Mouse (Mus musculus) Patski (cell line): ENCODE data around the gene Galnt12. TPM values are rescaled to one million over a fixed set of nuclear protein-coding genes. Genes with fewer than 3 reads are reported as not detected.

ENCODE experiments used
- ATAC-seq: fragments of 100-300 bp; one replicate; pipeline ENCODE4 v1.8.0; 2021
- CTCF ChIA-PET: fragments of 350-600 bp; sonication (Branson Sonifier 250); formaldehyde crosslinking; loops from one replicate; lab custom pipeline; 2022; ENCODE audit warnings: inconsistent platforms; lab: Charles Lee
- POLR2A ChIA-PET: fragments of 350-600 bp; sonication (Branson Sonifier 250); formaldehyde crosslinking; loops from one replicate; lab custom pipeline; 2022; ENCODE audit warnings: antibody characterized with exemption, inconsistent platforms; lab: Charles Lee
- DNase-seq: peaks from one replicate; pipeline ENCODE4 v3.0.0-alpha.2; 2011; ENCODE audit warnings: low read depth, low spot score
- H3K27me3 ChIP-seq: fragments of 371-371 bp; one replicate; pipeline ENCODE4 v1.5.1; 2021
- CTCF ChIP-seq: fragments of 100-300 bp; IDR thresholded peaks from one replicate; pipeline ENCODE4 v1.5.1; 2021
- in situ Hi-C: fragments of 300-500 bp; cut with MboI; formaldehyde crosslinking; loops from 3 replicates; pipeline ENCODE4 v1.11.1; 2018; ENCODE audit warnings: low pct_unique_long_range_greater_than_20kb, mixed read lengths
- polyA plus RNA-seq: library from polyadenylated mRNA; unstranded; gene quantifications from one replicate; pipeline ENCODE4 v1.2.3, GENCODE M21; 2021

Gene Galnt12
- polyA plus RNA-seq, 1 experiment from 2014 or later = 5.2 TPM

- POLR2A ChIA-PET = no interaction called here
- no peak for TF ChIP-seq CTCF
- CTCF ChIA-PET = interaction anchor here (1.1 kb wide), 1 partner anchor 21 kb away, joined by 4 read pairs; no protein-coding TSS in a partner anchor
- no peak for DNase-seq
- ATAC-seq = peak; percentile 81
- no peaks in the 10 kb centered on the region for H3K27me3 ChIP-seq
- in situ Hi-C loops = no loop called here
Observed at GRCm38 (mm10) chr4:47056791-47057509, 34.8 kb upstream of the Galnt12 start, which contains the start of gene Anks6. Anks6 (minus strand) TSS chr4:47057427.

GRCm38 (mm10) chr4:47057510-47058325 is 34.0 kb upstream of the Galnt12 start:
- no peak for ATAC-seq
- CTCF ChIA-PET = interaction anchor here (1.1 kb wide), 1 partner anchor 22 kb away, joined by 4 read pairs; no protein-coding TSS in a partner anchor
- TF ChIP-seq CTCF = no peak
- DNase-seq = no peak
- H3K27me3 ChIP-seq = no peaks in the 10 kb centered on the region
- POLR2A ChIA-PET = no interaction called here
- in situ Hi-C loops = no loop called here

DNA sequence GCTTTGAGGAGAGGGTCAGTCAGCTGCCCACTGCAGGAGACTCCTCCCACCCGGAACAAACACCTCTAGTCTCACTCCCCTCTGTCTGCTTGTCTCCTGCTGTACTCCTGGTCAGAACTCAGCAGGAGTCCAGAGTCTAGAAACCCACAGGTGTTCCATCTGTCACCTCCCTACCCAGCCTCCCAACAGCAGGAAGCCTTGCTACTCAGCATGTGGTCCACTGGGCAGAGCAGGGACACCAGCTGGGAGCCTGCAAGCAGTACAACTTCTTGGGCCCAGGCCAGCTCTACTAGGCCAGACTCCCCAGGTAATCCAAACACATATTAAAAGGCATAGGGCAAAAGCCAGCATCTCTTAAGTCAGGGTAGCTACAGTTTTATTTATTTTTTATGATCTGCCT is 30.8 kb upstream of the Galnt12 start:
- CTCF ChIA-PET = no interaction called here
- DNase-seq (no peak), ATAC-seq (no peak)
- TF ChIP-seq CTCF = no peak
- POLR2A ChIA-PET = no interaction called here
- no peaks in the 10 kb centered on the region for H3K27me3 ChIP-seq
- in situ Hi-C loops = no loop called here

- in situ Hi-C loops = no loop called here
- no peaks in the 10 kb centered on the region for H3K27me3 ChIP-seq
- no peak for DNase-seq
- POLR2A ChIA-PET = interaction anchor here (0.7 kb wide), 1 partner anchor 648 kb away, joined by 5 read pairs; no protein-coding TSS in a partner anchor
- no peak for TF ChIP-seq CTCF
- CTCF ChIA-PET = interaction anchor here (0.6 to 1.1 kb wide), 2 partner anchors 10 to 113 kb away, joined by 3 read pairs; no protein-coding TSS in a partner anchor
- no peak for ATAC-seq
Observed at GRCm38 (mm10) chr4:47075054-47075453, 16.7 kb upstream of the Galnt12 start.

GRCm38 (mm10) chr4:47079997-47080646 is 11.6 kb upstream of the Galnt12 start:
- DNase-seq (no peak), ATAC-seq (no peak)
- TF ChIP-seq CTCF = no peak
- CTCF ChIA-PET = no interaction called here
- POLR2A ChIA-PET = no interaction called here
- H3K27me3 ChIP-seq = no peaks in the 10 kb centered on the region
- in situ Hi-C loops = no loop called here

- POLR2A ChIA-PET = no interaction called here
- DNase-seq (no peak), ATAC-seq (no peak)
- CTCF ChIA-PET = no interaction called here
- in situ Hi-C loops = no loop called here
- H3K27me3 ChIP-seq = no peaks in the 10 kb centered on the region
- TF ChIP-seq CTCF = no peak
Observed at GRCm38 (mm10) chr4:47080647-47081010, 11.1 kb upstream of the Galnt12 start.

GRCm38 (mm10) chr4:47083824-47084223 is 7.9 kb upstream of the Galnt12 start:
- no peaks in the 10 kb centered on the region for H3K27me3 ChIP-seq
- TF ChIP-seq CTCF = no peak
- POLR2A ChIA-PET = no interaction called here
- in situ Hi-C loops = no loop called here
- no peak for DNase-seq
- no peak for ATAC-seq
- CTCF ChIA-PET = no interaction called here

GRCm38 (mm10) chr4:47088671-47089070 is 3.0 kb upstream of the Galnt12 start:
- no peak for TF ChIP-seq CTCF
- in situ Hi-C loops = no loop called here
- ChIA-PET POLR2A (no interaction called here), CTCF (no interaction called here)
- ATAC-seq (no peak), DNase-seq (no peak)
- no peaks in the 10 kb centered on the region for H3K27me3 ChIP-seq

DNA sequence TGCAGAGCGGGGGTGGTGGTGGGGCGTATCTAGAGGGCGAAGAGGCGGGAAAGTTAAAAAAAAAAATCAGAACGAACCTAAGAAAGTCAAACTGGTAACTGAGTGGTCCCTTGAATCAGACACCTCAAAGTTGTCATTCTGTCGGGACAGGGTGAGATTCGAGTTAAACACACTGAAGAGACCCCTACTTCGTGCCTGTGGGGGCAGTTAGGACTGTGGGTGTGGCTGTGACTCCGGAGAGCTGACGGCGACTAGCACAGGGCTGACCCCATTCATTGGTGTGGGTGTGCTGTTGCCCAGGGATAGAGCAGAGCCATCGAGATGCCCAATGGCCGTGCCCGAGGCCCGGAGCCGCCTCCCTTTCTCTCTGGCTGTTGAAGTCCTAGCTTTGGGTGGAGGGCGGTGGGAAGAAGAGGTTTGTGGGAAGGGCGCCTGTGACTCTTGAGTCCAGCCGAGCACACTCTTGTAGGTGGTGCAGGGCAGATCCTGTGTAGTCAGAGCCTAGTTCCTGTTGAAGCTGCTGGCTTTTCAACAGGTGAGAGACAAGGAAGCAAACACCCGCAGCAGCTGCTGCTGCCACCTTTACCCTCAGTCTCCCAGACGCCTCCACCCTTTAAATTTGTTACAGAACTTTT is 795 bp downstream of the Galnt12 start:
- no peaks in the 10 kb centered on the region for H3K27me3 ChIP-seq
- ChIA-PET POLR2A (no interaction called here), CTCF (no interaction called here)
- ATAC-seq (peak; percentile 20), DNase-seq (no peak)
- TF ChIP-seq CTCF = no peak
- in situ Hi-C loops = no loop called here

DNA sequence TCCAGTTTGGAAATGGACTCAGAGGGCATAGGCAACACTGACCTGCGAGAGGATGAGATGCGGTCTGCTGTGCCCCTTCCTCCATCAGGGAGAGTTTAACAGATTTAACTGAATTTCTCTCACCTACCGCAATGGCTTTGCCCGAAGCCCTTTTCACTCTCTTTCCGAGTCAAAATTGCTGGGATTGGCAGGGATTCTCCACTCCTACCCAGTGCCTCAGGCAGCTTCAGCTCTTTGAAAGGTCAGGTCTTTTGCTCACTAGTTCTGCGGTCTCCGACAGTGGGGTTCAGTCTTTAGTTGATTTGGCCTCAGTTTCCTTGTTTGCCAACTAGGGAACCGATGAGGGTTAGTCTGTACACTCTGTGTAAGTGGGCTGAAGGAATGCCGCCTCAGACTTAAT is 1.5 kb downstream of the Galnt12 start:
- no peak for DNase-seq
- in situ Hi-C loops = no loop called here
- no peak for TF ChIP-seq CTCF
- no peaks in the 10 kb centered on the region for H3K27me3 ChIP-seq
- CTCF ChIA-PET = no interaction called here
- no peak for ATAC-seq
- POLR2A ChIA-PET = no interaction called here
